8 mouse cellular contexts compared by ENCODE assay signal in genomic region chr4:116221996-116222842, GRCm38 (mm10). TPM values are rescaled to one million over a fixed set of nuclear protein-coding genes. Genes with fewer than 3 reads are reported as not detected.
DNase-seq lines count a peak whose midpoint lies in the region; ATAC-seq lines count a peak whose summit lies in the region.

No protein-coding gene starts in this region.

- H3K9ac ChIP-seq in midbrain, embryonic 13.5 days (replicated peaks): peak overlapping the region; percentile 91

- H3K27ac ChIP-seq in midbrain, embryonic 13.5 days: peak overlapping the region; percentile 100

- peak; percentile 17 for DNase-seq in kidney, adult 11 months
- DNase-seq in kidney, adult 18-20 months: no peak
- DNase-seq in adrenal gland, adult 2 months: peak; percentile 33
- peak; percentile 50 for DNase-seq in embryo, embryonic 9.5 days (ENCODE audit: extremely low spot score)
- peak; percentile 10 for DNase-seq in heart, postnatal 4 days
- DNase-seq in layer of hippocampus, postnatal 36 days: peak; percentile 25 to 29
- peak; percentile 31 for DNase-seq in thymus, postnatal 14 days

- ATAC-seq in midbrain, embryonic 13.5 days: no peak

- H3K27me3 ChIP-seq in midbrain, embryonic 13.5 days: no peaks in the 10 kb centered on the region

- H3K36me3 ChIP-seq in midbrain, embryonic 13.5 days: no peaks in the 10 kb centered on the region

- under 1% methylated on average over 23 of the region's 23 CpGs for WGBS in midbrain, embryonic 13.5 days

- peaks cover 25% of the 10 kb centered on the region for H3K4me1 ChIP-seq in midbrain, embryonic 13.5 days (replicated peaks)

- no peaks in the 10 kb centered on the region for H3K9me3 ChIP-seq in midbrain, embryonic 13.5 days

- peak overlapping the region; percentile 76 for H3K4me3 ChIP-seq in midbrain, embryonic 13.5 days (replicated peaks)

- peak overlapping the region; percentile 55 for H3K4me2 ChIP-seq in midbrain, embryonic 13.5 days (replicated peaks)

RNA-seq across cellular contexts. Expression of gene Pik3r3, which starts 0.8 kb away (rescaled TPM):
- total RNA-seq in adrenal gland, adult 2 months (2021): 10 to 100 TPM; 16.2 to 24.4 TPM
- 14.6 and 21.6 TPM in 2 replicates for polyA plus RNA-seq in adrenal gland, adult 2 months (2012; rRNA removed)
- 10 to 100 TPM; 21.0 to 24.6 TPM for total RNA-seq in heart, postnatal 4 days (2021)
- 10 to 100 TPM; 36.5 to 37.6 TPM for total RNA-seq in layer of hippocampus, postnatal 36 days (2021)
- polyA plus RNA-seq in midbrain, embryonic 13.5 days (2015; fragmentation: Nextera tagmentation; extraction: Ambion mirVana): 111 TPM in 2 replicates

RNA-seq across cellular contexts. Expression of gene Gm49337, which starts 49.0 kb away (rescaled TPM):
- total RNA-seq in adrenal gland, adult 2 months (2021): under 1 TPM in 1 of 2 experiments, not detected in 1; 0.52 TPM
- polyA plus RNA-seq in adrenal gland, adult 2 months (2012; rRNA removed): not detected in 2 replicates
- under 1 TPM in 1 of 2 experiments, not detected in 1; 0.79 TPM for total RNA-seq in heart, postnatal 4 days (2021)
- 1 to 10 TPM in 1 of 2 experiments, not detected in 1; 1.2 TPM for total RNA-seq in layer of hippocampus, postnatal 36 days (2021)
- not detected in 2 replicates for polyA plus RNA-seq in midbrain, embryonic 13.5 days (2015; fragmentation: Nextera tagmentation; extraction: Ambion mirVana)

RNA-seq across cellular contexts. Expression of gene 1700042G07Rik, which starts 49.0 kb away (rescaled TPM):
- total RNA-seq in adrenal gland, adult 2 months (2021): not detected
- not detected in 2 replicates for polyA plus RNA-seq in adrenal gland, adult 2 months (2012; rRNA removed)
- not detected for total RNA-seq in heart, postnatal 4 days (2021)
- total RNA-seq in layer of hippocampus, postnatal 36 days (2021): not detected
- not detected in 2 replicates for polyA plus RNA-seq in midbrain, embryonic 13.5 days (2015; fragmentation: Nextera tagmentation; extraction: Ambion mirVana)

RNA-seq across cellular contexts. Expression of gene Tspan1, which starts 54.8 kb away (rescaled TPM):
- not detected for total RNA-seq in adrenal gland, adult 2 months (2021)
- polyA plus RNA-seq in adrenal gland, adult 2 months (2012; rRNA removed): not detected in 2 replicates
- total RNA-seq in heart, postnatal 4 days (2021): not detected
- total RNA-seq in layer of hippocampus, postnatal 36 days (2021): not detected
- polyA plus RNA-seq in midbrain, embryonic 13.5 days (2015; fragmentation: Nextera tagmentation; extraction: Ambion mirVana): 0.11 TPM in 1 of 2 replicates, not detected in the other
